Mouse (Mus musculus): ENCODE measurements at regions not wholly inside any gene's neighbourhood (a gene's known extent, or its start where the extent isn't known, plus 50 kb on each side); places are given as distances from the start of the nearest gene placed in this dataset.

GRCm38 (mm10) chr9:47400117-47400823 lies 129.7 kb upstream of the Cadm1 start:
- no peak for TF ChIP-seq CTCF (IDR thresholded peaks at IDR 0.05; ENCODE audit: low read depth)
- TF ChIP-seq EP300 (IDR thresholded peaks at IDR 0.05; ENCODE audit: low read depth), result no peak
